Mouse (Mus musculus): ENCODE results near the gene Dcpp3.
"Not testable (repeated sequence)": the region's sequence is repeated elsewhere in the genome, so short reads cannot be mapped to it uniquely, and the experiment has no call there.

DNA sequence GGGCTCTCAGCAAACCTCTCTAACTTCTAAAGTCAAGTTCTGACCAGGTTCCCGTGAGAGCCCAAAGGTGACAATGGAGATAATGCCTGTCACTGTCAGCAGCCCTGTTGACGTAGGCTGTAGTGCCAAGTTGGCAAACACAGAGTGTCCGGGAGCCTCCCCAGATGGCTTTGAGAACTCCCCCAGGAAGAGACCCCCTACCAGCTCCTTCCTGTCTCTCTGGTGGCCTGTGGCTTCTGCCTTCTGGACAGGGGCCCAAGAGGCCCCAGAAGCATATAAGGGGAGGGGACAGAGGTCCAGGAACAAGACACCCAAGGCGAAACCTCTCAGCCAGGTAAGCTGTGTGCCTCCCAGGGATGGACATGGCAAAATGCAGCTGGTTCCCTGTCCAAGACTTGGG, 36.7 kb upstream of the Dcpp3 start, which contains the start of the genes Dcpp1 and Dcpp2:
- TF ChIP-seq POLR2A (IDR thresholded peaks at IDR 0.05; ENCODE audit: borderline replicate concordance, control insufficient read depth, low read depth, low read length); CTCF (IDR thresholded peaks at IDR 0.05; ENCODE audit: control insufficient read depth, insufficient read depth, low read length): not testable (repeated sequence)
